Mouse (Mus musculus) v-Abl transformed pro-B cells (cell line): ENCODE measurements around the gene Gpr89.

ENCODE experiments used
- in situ Hi-C, 2 experiments: fragments of 400-800 bp; cut with MboI; formaldehyde crosslinking; loops; one replicate each; pipeline ENCODE4 v1.15.1; 2025; ENCODE audit not compliant: unreplicated experiment in 2 of 2

Gene Gpr89

GRCm38 (mm10) chr3:96904851-96905541, at the start of gene Gpr89:
Gene Gpr89 (minus strand): TSS chr3:96905346.
- in situ Hi-C loops, result loop anchor here (5.0 kb wide), 2 partner anchors 88 to 93 kb away; no protein-coding TSS in a partner anchor

- in situ Hi-C loops, result no loop called here
Observed at GRCm38 (mm10) chr3:96953489-96954233, 48.5 kb upstream of the Gpr89 start.

GRCm38 (mm10) chr3:96942706-96943105, 37.6 kb upstream of the Gpr89 start:
- in situ Hi-C loops, result loop anchor here in 1 of 2 experiments (5.0 to 25.0 kb wide), 2 partner anchors 135 to 945 kb away; partner anchors contain the start of gene Pde4dip

GRCm38 (mm10) chr3:96938738-96939137, 33.6 kb upstream of the Gpr89 start:
- in situ Hi-C loops, result loop anchor here (5.0 to 25.0 kb wide), 6 partner anchors 146 to 949 kb away; partner anchors contain the start of gene Pde4dip (in 1 of the 2)

GRCm38 (mm10) chr3:96937606-96938005, 32.5 kb upstream of the Gpr89 start:
- in situ Hi-C loops, result loop anchor here (5.0 to 25.0 kb wide), 6 partner anchors 147 to 950 kb away; partner anchors contain the start of gene Pde4dip (in 1 of the 2)

- in situ Hi-C loops, result loop anchor here (5.0 to 25.0 kb wide), 6 partner anchors 149 to 951 kb away; partner anchors contain the start of gene Pde4dip (in 1 of the 2)
Observed at GRCm38 (mm10) chr3:96936241-96936640, 31.1 kb upstream of the Gpr89 start.

GRCm38 (mm10) chr3:96931261-96931681, 26.1 kb upstream of the Gpr89 start:
- in situ Hi-C loops, result loop anchor here (10.0 to 25.0 kb wide), 2 partner anchors 154 to 956 kb away; partner anchors contain the start of gene Pde4dip (in 1 of the 2)

- in situ Hi-C loops, result loop anchor here in 1 of 2 experiments (25.0 kb wide), 1 partner anchor 961 kb away; the partner anchor contains the start of gene Pde4dip
Observed at GRCm38 (mm10) chr3:96925920-96926319, 20.8 kb upstream of the Gpr89 start, which contains the start of gene Gja8. Gene Gja8 (minus strand): TSS chr3:96926020.

- in situ Hi-C loops, result loop anchor here in 1 of 2 experiments (25.0 kb wide), 1 partner anchor 963 kb away; the partner anchor contains the start of gene Pde4dip
Observed at GRCm38 (mm10) chr3:96924631-96925030, 19.5 kb upstream of the Gpr89 start.

GRCm38 (mm10) chr3:96920991-96921390, 15.8 kb upstream of the Gpr89 start:
- in situ Hi-C loops, result no loop called here

GRCm38 (mm10) chr3:96905592-96905991, 446 bp upstream of the Gpr89 start:
- in situ Hi-C loops, result loop anchor here in 1 of 2 experiments (5.0 kb wide), 1 partner anchor 93 kb away; no protein-coding TSS in a partner anchor

- in situ Hi-C loops, result loop anchor here in 1 of 2 experiments (5.0 kb wide), 1 partner anchor 87 kb away; no protein-coding TSS in a partner anchor
Observed at GRCm38 (mm10) chr3:96904393-96904792, 753 bp downstream of the Gpr89 start, which contains the start of gene Gja5. Gene Gja5 (plus strand): TSS chr3:96904693.

GRCm38 (mm10) chr3:96902336-96902999, 2.7 kb downstream of the Gpr89 start:
- in situ Hi-C loops, result loop anchor here in 1 of 2 experiments (5.0 kb wide), 1 partner anchor 85 kb away; no protein-coding TSS in a partner anchor

- in situ Hi-C loops, result loop anchor here in 1 of 2 experiments (25.0 kb wide), 1 partner anchor 346 kb away; the partner anchor contains the start of gene Hfe2
Observed at GRCm38 (mm10) chr3:96883690-96884089, 21.5 kb downstream of the Gpr89 start.

GRCm38 (mm10) chr3:96882061-96882849, 22.9 kb downstream of the Gpr89 start:
- in situ Hi-C loops, result loop anchor here in 1 of 2 experiments (25.0 kb wide), 1 partner anchor 345 kb away; the partner anchor contains the start of gene Hfe2

- in situ Hi-C loops, result loop anchor here in 1 of 2 experiments (25.0 kb wide), 1 partner anchor 344 kb away; the partner anchor contains the start of gene Hfe2
Observed at GRCm38 (mm10) chr3:96881557-96881956, 23.6 kb downstream of the Gpr89 start.

GRCm38 (mm10) chr3:96880385-96880784, 24.8 kb downstream of the Gpr89 start:
- in situ Hi-C loops, result loop anchor here in 1 of 2 experiments (25.0 kb wide), 1 partner anchor 343 kb away; the partner anchor contains the start of gene Hfe2

GRCm38 (mm10) chr3:96879536-96879935, 25.6 kb downstream of the Gpr89 start:
- in situ Hi-C loops, result loop anchor here in 1 of 2 experiments (25.0 kb wide), 1 partner anchor 342 kb away; the partner anchor contains the start of gene Hfe2
